Mouse (Mus musculus) embryonic facial prominence, embryonic 11.5 days (tissue): ENCODE data around the gene Olfr159. TPM values are rescaled to one million over a fixed set of nuclear protein-coding genes. Genes with fewer than 3 reads are reported as not detected.

Experiments
- polyA plus RNA-seq: library from polyadenylated mRNA; unstranded; fragments of >200 nt; fragmentation: Nextera tagmentation; extraction: Ambion mirVana; gene quantifications from 2 replicates; pipeline ENCODE4 v1.2.1, GENCODE M21; 2014

Gene Olfr159
- polyA plus RNA-seq, 1 experiment from 2014 or later, result not detected

Other genes with a start within 250 kb of the Olfr159 start
- gene Tpm2, start 247.2 kb downstream of the Olfr159 start, polyA plus RNA-seq, result 97.9 and 99.1 TPM in 2 replicates
- 41.0 and 41.7 TPM in 2 replicates for gene Creb3, start 208.7 kb downstream of the Olfr159 start, polyA plus RNA-seq
- 40.6 and 42.1 TPM in 2 replicates for gene Tln1, start 208.3 kb downstream of the Olfr159 start, polyA plus RNA-seq
- gene Rgp1, start 192.3 kb downstream of the Olfr159 start, polyA plus RNA-seq, result 21.1 and 30.4 TPM in 2 replicates
- gene Gba2, start 192.1 kb downstream of the Olfr159 start, polyA plus RNA-seq, result 21.0 and 21.1 TPM in 2 replicates
- gene Msmp, start 186.5 kb downstream of the Olfr159 start, polyA plus RNA-seq, result not detected in 2 replicates
- 16.6 and 18.2 TPM in 2 replicates for gene Npr2, start 139.1 kb downstream of the Olfr159 start, polyA plus RNA-seq
- gene Spag8, start 117.4 kb downstream of the Olfr159 start, polyA plus RNA-seq, result 1.1 and 1.8 TPM in 2 replicates
- gene Hint2, start 114.5 kb downstream of the Olfr159 start, polyA plus RNA-seq, result 76.3 and 84.7 TPM in 2 replicates
- 2.1 and 3.2 TPM in 2 replicates for gene Tmem8b, start 102.0 kb downstream of the Olfr159 start, polyA plus RNA-seq
- 2.8 and 3.0 TPM in 2 replicates for gene Fam221b, start 101.9 kb downstream of the Olfr159 start, polyA plus RNA-seq
- gene Olfr70, start 70.2 kb downstream of the Olfr159 start, polyA plus RNA-seq, result not detected in 2 replicates
- gene Olfr71, start 60.8 kb downstream of the Olfr159 start, polyA plus RNA-seq, result not detected in 2 replicates
- gene Hrct1, start 43.8 kb downstream of the Olfr159 start, polyA plus RNA-seq, result 0.18 and 0.20 TPM in 2 replicates
- 0.04 and 0.08 TPM in 2 replicates for gene Spaar, start 41.0 kb downstream of the Olfr159 start, polyA plus RNA-seq
- 0.26 TPM in 1 of 2 replicates, not detected in the other for gene Olfr156, start 52.9 kb upstream of the Olfr159 start, polyA plus RNA-seq
- not detected in 2 replicates for gene Olfr157, start 69.2 kb upstream of the Olfr159 start, polyA plus RNA-seq
- gene Olfr155, start 80.6 kb upstream of the Olfr159 start, polyA plus RNA-seq, result not detected in 2 replicates
- 21.7 and 24.3 TPM in 2 replicates for gene Reck, start 104.5 kb upstream of the Olfr159 start, polyA plus RNA-seq
- 135 and 142 TPM in 2 replicates for gene Glipr2, start 186.4 kb upstream of the Olfr159 start, polyA plus RNA-seq
- gene Ccin, start 212.5 kb upstream of the Olfr159 start, polyA plus RNA-seq, result not detected in 2 replicates
- gene Clta, start 233.4 kb upstream of the Olfr159 start, polyA plus RNA-seq, result 272 and 273 TPM in 2 replicates